Mouse (Mus musculus): ENCODE measurements at regions not wholly inside any gene's neighbourhood (a gene's known extent, or its start where the extent isn't known, plus 50 kb on each side); places are given as distances from the start of the nearest gene placed in this dataset.
"Not testable (repeated sequence)": the region's sequence is repeated elsewhere in the genome, so short reads cannot be mapped to it uniquely, and the experiment has no call there.

- TF ChIP-seq MAFK (IDR thresholded peaks at IDR 0.05; ENCODE audit: insufficient read depth, low read depth, low read length); HCFC1 (IDR thresholded peaks at IDR 0.05; ENCODE audit: borderline replicate concordance, insufficient read depth, low read length); ZC3H11A (IDR thresholded peaks at IDR 0.05; ENCODE audit: borderline replicate concordance, low read depth, low read length); ZNF384 (IDR thresholded peaks at IDR 0.05; ENCODE audit: low read depth, low read length): not testable (repeated sequence)
These were observed 712.5 kb upstream of the Tacstd2 start for GRCm38 (mm10) chr6:68248018-68248533.

Measured in ES-E14 (cell line).